Mouse (Mus musculus) G1E (cell line): ENCODE data around the gene Cnnm3. TPM values are rescaled to one million over a fixed set of nuclear protein-coding genes. Genes with fewer than 3 reads are reported as not detected.

Source experiments
- ATAC-seq: 2 replicates; pipeline ENCODE4 v1.8.0; 2016; ENCODE audit warnings: mild to moderate bottlenecking; ENCODE audit not compliant: insufficient number of reproducible peaks, poor library complexity, low FRiP score, severe bottlenecking; ENCODE audit errors: extremely low read depth
- DNase-seq: peaks from one replicate; pipeline ENCODE4 v3.0.0; 2012; ENCODE audit warnings: low spot score
- H3K27me3 ChIP-seq: 2 replicates; pipeline ENCODE4 v1.6.1; 2012; ENCODE audit warnings: mild to moderate bottlenecking, low read length, inconsistent platforms; ENCODE audit not compliant: insufficient read depth
- H3K36me3 ChIP-seq: replicated peaks from 2 replicates; pipeline ENCODE3; 2012; ENCODE audit warnings: mild to moderate bottlenecking, inconsistent platforms
- H3K4me1 ChIP-seq: 2 replicates; pipeline ENCODE4 v1.6.1; 2012; ENCODE audit warnings: low read depth, low read length, inconsistent platforms, mixed read lengths; ENCODE audit not compliant: insufficient read depth
- H3K4me3 ChIP-seq: 2 replicates; pipeline ENCODE4 v1.5.1; 2012; ENCODE audit warnings: low read depth, mild to moderate bottlenecking, inconsistent platforms, low read length, moderate library complexity, mixed read lengths
- H3K9me3 ChIP-seq: replicated peaks from 2 replicates; pipeline ENCODE4 v1.6.1; 2012; ENCODE audit warnings: inconsistent platforms
- CTCF ChIP-seq: IDR thresholded peaks from 2 replicates; pipeline ENCODE4 v1.5.1; 2012; ENCODE audit warnings: low read depth, low read length, inconsistent platforms, mixed read lengths
- GATA1 ChIP-seq: IDR thresholded peaks from 2 replicates; pipeline ENCODE4 v1.6.1; 2012; ENCODE audit warnings: borderline replicate concordance, low read length, inconsistent platforms, mixed read lengths
- GATA2 ChIP-seq: IDR thresholded peaks from 2 replicates; pipeline ENCODE4 v1.6.1; 2012; ENCODE audit warnings: low read depth, low read length, inconsistent platforms, borderline replicate concordance
- POLR2AphosphoS5 ChIP-seq: IDR thresholded peaks from 2 replicates; pipeline ENCODE4 v1.6.1; 2012; ENCODE audit warnings: low read depth, low read length, inconsistent platforms; ENCODE audit not compliant: insufficient replicate concordance
- TAL1 ChIP-seq: conservative IDR thresholded peaks from 2 replicates; pipeline ENCODE4 v1.6.1; 2012; ENCODE audit warnings: low read depth, low read length, inconsistent platforms, mixed read lengths
- polyA plus RNA-seq: library from polyadenylated mRNA; stranded (reverse); fragments of >175 nt; gene quantifications from 2 replicates; pipeline ENCODE4 v1.2.3, GENCODE M21; 2012
- total RNA-seq, 2 experiments: library from RNA; stranded (forward) in 1 of 2; stranded (reverse) in 1 of 2; fragments of 200-1000 nt in 1 of 2; fragments of >200 nt in 1 of 2; fragmentation: Nextera tagmentation in 1 of 2; gene quantifications; 2 replicates each; pipeline ENCODE4 v1.2.3; 2014 to 2017

Gene Cnnm3
- total and polyA plus RNA-seq, 3 experiments = 7.5 to 39.0 (median 28.2) TPM

DNA sequence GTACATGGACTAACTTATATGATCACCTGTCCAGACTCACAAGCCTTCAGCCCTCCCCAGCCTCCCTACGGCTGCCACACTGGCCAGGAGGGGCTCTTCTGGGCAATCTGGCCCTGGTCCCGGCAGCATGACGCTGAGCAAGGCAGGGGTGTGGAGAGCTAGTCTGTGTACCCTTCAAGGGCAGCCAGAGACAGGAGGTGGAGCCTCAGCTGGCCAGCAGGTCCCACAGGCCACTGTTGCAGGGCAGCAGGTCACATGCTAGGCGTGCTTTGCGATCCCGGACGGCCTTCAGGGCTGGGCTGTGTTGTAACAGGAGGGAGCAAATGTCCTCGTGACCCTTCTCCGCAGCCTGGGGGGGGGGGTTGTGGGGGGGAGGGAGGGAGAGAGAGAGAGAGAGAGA is 27.5 kb downstream of the Cnnm3 start, which contains the start of gene Gm42417:
Gene Gm42417, minus strand, starts transcription at position 244 of the 400 bp plus-strand sequence.
- ATAC-seq = no peak
- Histone ChIP-seq H3K9me3 (no peaks in the 10 kb centered on the region), H3K4me1 (peaks cover 8% of the 10 kb centered on the region), H3K36me3 (peaks cover 92% of the 10 kb centered on the region), H3K27me3 (no peaks in the 10 kb centered on the region), H3K4me3 (no peak within 1 kb of the TSS)
- TF ChIP-seq GATA1 (no peak), TAL1 (no peak), POLR2AphosphoS5 (no peak), CTCF (no peak), GATA2 (no peak)
- DNase-seq = no peak

DNA sequence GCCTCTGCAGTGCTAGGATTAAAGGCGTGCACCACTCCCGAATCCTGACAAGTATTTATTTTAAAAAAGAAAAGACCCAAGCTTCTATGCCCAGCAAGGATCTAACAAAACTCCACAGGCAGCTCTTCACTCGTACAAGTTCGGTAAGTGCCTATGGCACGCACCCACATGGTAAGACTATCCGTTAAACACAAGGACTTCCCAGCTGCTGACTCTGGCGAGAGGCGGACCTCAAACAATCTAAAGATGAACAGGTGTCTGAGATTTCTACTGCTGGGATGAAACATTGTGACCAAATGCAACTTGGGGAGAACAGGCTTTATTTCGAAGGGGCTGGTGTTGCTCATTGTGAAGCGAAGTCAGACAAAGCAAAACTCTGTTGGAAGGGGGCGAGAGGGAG is 28.5 kb downstream of the Cnnm3 start:
- Histone ChIP-seq H3K4me3 (no peak overlapping the region), H3K36me3 (peaks cover 88% of the 10 kb centered on the region), H3K27me3 (no peaks in the 10 kb centered on the region), H3K9me3 (no peaks in the 10 kb centered on the region), H3K4me1 (peaks cover 4% of the 10 kb centered on the region; the same call in 1 of the 2 replicates)
- DNase-seq (no peak), ATAC-seq (no peak)
- TF ChIP-seq POLR2AphosphoS5 (no peak), GATA1 (no peak), TAL1 (no peak), CTCF (no peak), GATA2 (no peak)

DNA sequence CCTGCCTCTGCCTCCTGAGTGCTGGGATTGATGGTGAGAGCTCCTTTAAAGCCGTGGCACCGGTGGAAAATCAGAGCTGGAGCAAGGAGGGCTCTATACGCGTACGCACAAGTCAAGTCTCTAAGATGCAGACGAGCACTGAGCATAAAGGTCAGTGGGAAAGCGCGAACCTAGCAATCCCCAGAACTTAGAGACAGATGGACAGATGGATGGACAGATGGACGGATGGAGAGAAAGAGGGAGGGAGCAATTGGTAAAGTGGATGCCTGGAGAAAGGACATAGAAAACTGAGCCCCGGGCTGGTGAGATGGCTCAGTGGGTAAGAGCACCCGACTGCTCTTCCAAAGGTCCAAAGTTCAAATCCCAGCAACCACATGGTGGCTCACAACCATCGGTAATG is 29.1 kb downstream of the Cnnm3 start:
- ATAC-seq (no peak), DNase-seq (no peak)
- H3K4me3 ChIP-seq = no peak overlapping the region
- H3K4me1 ChIP-seq = peaks cover 9% of the 10 kb centered on the region
- peaks cover 87% of the 10 kb centered on the region for H3K36me3 ChIP-seq
- no peaks in the 10 kb centered on the region for H3K9me3 ChIP-seq
- TF ChIP-seq GATA2 (no peak), GATA1 (no peak), POLR2AphosphoS5 (no peak), TAL1 (no peak), CTCF (no peak)
- H3K27me3 ChIP-seq = no peaks in the 10 kb centered on the region

DNA sequence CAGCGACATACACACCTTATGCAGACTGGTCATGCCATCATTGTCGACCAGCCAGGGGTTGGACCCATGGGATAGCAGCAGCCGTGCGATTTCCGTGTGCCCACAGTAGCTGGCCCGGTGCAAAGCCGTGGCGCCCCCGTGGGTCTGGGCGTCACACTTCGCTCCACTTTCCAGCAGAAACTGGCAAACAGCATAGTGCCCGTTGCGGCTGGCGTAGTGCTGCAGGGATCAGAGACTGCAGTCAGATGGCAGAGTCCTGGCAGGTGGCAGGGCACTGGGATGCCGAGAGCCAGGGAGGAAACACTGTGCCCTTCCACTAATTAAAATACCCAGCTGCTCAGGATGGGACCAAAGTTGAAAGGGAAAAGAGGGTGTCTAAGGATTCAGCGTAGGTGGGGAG is 30.2 kb downstream of the Cnnm3 start:
- peaks cover 79% of the 10 kb centered on the region for H3K36me3 ChIP-seq
- no peaks in the 10 kb centered on the region for H3K9me3 ChIP-seq
- TF ChIP-seq GATA1 (no peak), TAL1 (no peak), POLR2AphosphoS5 (no peak), GATA2 (no peak), CTCF (no peak)
- H3K27me3 ChIP-seq = no peaks in the 10 kb centered on the region
- peaks cover 17% of the 10 kb centered on the region for H3K4me1 ChIP-seq
- no peak for ATAC-seq
- no peak for DNase-seq
- H3K4me3 ChIP-seq = no peak overlapping the region

DNA sequence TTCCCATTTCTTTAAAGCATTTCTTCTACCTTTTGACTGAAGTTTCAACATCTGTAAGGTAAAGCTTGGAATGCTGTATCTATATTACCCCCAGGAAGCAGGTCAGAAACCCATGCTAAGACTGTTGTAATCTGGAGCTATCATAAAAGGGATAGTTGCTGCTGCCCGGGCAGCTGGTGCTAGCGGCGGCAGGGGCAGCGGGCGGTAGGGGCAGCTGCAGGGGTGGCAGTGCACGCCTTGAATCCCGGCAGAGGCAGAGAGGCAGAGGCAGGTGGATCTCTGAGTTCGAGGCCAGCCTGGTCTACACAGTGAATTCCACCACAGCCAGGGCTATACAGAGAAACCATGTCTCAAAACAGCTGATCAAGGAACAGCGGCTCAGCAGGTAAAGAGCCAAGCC is 31.3 kb downstream of the Cnnm3 start:
- H3K9me3 ChIP-seq = no peaks in the 10 kb centered on the region
- peaks cover 23% of the 10 kb centered on the region for H3K4me1 ChIP-seq
- H3K36me3 ChIP-seq = peaks cover 72% of the 10 kb centered on the region
- H3K27me3 ChIP-seq = no peaks in the 10 kb centered on the region
- no peak overlapping the region for H3K4me3 ChIP-seq
- ATAC-seq = no peak
- no peak for DNase-seq
- TF ChIP-seq CTCF (no peak), GATA1 (no peak), POLR2AphosphoS5 (no peak), TAL1 (no peak), GATA2 (no peak)

DNA sequence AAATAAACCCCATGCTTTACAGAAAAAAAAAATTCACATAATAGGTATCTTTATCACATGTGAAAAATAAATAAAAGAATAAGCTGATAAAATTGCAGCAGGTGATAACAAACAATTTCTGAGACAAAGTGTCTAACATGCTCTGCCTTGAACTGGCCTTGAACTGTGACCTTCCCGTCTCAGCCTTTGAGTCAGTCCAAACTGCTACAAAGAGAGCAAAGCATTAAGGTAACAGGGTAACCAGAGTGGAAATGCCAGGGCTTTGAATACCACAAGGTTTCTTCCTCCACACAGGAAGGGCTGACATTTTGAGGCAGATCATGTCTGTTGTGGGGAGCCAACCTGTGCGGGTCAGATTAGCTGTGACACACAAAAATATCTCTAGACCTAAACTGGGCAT is 33.7 kb downstream of the Cnnm3 start:
- Histone ChIP-seq H3K9me3 (no peaks in the 10 kb centered on the region), H3K36me3 (peaks cover 48% of the 10 kb centered on the region), H3K4me1 (peaks cover 23% of the 10 kb centered on the region), H3K27me3 (peaks cover 13% of the 10 kb centered on the region), H3K4me3 (no peak overlapping the region)
- DNase-seq = no peak
- TF ChIP-seq GATA1 (no peak), POLR2AphosphoS5 (no peak), CTCF (no peak), GATA2 (no peak), TAL1 (no peak)
- no peak for ATAC-seq
